Mouse (Mus musculus): ENCODE results near the gene Olfr6. TPM values are rescaled to one million over a fixed set of nuclear protein-coding genes. Genes with fewer than 3 reads are reported as not detected.
"Not testable (repeated sequence)": the region's sequence is repeated elsewhere in the genome, so short reads cannot be mapped to it uniquely, and the experiment has no call there.

The Olfr6 gene
- not detected for total RNA-seq (2021)
- not detected in 2 replicates for polyA plus RNA-seq (2012; rRNA removed)
- long read RNA-seq: 0 reads

- DNase-seq: no peak
Measured at GRCm38 (mm10) chr7:106963837-106964236, at the start of gene Olfr6. Gene Olfr6 (minus strand): TSS chr7:106963937.

GRCm38 (mm10) chr7:107005972-107006371 lies 42.2 kb upstream of the Olfr6 start, which contains the start of gene Olfr2:
Gene Olfr2 (minus strand): TSS chr7:107006072.
- no peak for DNase-seq

DNA sequence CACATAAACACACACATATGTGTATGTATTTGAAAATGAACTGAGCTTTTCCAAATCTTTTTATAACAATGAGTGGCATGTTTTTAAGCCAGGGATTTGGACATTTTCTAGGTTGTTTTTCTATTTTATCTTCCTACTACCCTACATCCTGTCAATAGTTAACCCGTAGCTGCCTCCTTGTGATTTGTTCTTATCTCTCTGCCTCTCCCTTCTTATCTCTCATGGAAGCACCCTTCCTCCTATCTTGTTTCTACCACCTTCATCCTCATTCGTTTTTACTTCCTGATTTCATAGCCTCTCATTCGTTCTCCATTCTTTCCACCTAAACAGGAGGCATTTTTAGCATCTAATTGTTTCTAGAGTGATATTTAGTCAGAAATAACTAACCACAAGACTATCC lies 40.4 kb upstream of the Olfr6 start:
- DNase-seq: no peak

DNA sequence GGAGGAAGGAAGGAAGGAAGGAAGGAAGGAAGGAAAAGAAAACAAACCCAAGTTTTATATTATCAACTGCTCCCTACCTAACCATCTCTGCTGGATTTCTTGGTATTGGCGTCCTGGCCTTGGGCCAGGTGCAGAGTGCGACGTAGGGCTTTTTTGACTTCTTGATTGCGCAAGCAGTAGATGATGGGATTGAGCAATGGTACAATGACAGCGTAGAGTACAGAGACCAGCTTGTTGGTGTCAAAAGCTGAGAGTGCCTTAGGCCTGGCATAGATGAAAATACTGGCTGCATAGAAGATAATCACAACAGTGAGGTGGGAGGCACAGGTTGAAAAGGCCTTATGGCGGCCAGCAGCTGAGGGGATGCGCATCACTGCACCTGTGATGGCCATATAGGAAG lies 37.1 kb upstream of the Olfr6 start:
- no peak for DNase-seq

DNA sequence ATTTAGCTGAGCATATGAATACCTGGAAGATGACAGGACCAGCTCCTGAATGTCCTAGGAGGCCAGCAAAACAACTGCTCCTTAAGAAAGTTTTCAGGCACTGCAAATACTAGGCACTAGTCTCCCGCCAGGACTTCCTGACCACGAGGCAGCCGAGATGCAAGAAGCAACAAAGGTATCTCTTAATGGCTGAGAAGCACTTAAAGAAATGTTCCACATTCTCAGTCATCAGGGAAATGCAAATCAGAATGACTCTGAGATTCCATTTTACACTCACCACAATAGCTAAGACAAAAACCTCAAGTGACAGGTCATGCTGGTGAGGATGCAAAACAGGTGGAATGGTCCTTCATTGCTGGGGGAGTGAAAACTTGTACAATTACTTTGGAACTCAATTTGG lies 21.5 kb upstream of the Olfr6 start:
- no peak for DNase-seq

DNA sequence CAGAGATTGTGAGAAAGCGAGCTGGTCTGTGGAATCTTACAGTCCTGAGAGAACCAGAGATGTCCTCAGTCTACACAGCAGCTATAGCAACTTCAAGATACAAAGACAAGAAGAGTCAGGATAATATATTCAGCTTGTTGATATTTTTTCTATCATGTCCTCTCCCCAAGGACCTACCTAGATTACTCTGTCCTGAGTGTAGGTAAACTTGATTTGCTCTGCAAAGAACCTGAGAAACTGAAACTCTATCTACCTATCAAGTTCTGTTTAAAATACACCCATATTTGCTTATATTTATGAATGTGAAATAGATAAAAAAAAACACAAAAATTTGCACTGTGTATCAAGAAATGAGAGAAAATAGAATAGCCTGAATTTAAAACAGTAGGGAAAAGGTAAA lies 11.6 kb upstream of the Olfr6 start, which contains the start of gene Olfr711:
TSS of gene Olfr711 (minus strand) at position 101 of the 400 bp plus-strand sequence.
- DNase-seq: no peak

DNA sequence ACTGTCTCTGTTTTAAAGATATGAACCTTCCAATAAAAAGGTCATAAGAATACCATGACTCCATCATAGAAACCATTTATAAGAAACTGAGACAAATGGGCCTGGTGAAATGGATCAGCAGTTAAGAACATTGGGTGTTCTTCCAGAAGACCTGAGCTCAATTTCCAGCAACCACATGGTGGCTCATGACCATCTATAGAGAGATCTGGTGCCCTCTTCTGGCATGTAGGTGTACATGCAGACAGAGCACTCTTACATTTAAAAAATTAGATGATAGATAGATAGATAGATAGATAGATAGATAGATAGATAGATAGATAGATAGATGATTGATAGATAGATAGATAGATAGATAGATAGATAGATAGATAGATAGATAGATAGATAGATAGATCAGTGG lies 3.8 kb upstream of the Olfr6 start:
- DNase-seq: not testable (repeated sequence)

GRCm38 (mm10) chr7:106948212-106948611 lies 15.5 kb downstream of the Olfr6 start, which contains the start of gene Olfr710:
Gene Olfr710 (minus strand): TSS chr7:106948312.
- DNase-seq: no peak

DNA sequence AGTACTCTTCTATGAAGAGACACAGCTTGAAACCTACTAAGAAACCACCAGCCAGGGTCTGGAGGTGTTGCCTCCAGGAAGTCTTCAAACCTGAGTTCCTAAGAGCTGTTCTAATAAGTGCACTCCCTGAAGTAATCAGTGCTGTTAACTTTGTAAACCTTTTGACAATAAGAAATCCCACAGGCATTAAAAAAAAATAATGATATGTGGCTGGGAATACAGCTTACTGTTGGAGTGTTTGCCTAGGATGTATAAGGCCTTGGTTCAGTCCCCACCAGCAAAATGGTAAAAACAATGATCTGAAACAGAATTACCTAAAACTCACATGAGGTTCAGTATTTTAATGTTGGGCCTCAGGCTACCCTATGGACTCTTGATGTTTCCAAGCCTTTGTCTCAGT lies 31.6 kb downstream of the Olfr6 start, which contains the start of gene Olfr709-ps1:
TSS of gene Olfr709-ps1 (minus strand) at position 101 of the 400 bp plus-strand sequence.
- no peak for DNase-seq

DNA sequence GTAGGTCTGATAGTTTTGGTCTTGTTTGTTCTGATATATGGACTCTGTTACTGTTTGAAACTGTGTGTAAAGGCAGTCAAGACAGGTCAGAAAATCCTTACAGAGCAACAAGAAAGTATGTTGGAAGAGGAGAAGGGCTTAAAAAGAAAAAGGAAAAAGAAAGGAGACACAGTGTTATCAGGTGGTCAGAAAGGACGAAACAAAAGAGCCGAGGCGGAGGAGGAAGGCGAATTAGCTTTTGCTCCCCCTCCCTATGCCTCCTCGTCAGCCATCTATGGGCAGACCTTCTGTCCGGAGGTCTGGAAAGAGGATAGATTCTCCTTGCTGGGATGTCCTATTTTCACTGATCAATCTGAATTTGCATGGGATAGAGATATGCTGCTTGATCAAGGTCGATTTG lies 42.8 kb downstream of the Olfr6 start:
- DNase-seq: not testable (repeated sequence)

DNA sequence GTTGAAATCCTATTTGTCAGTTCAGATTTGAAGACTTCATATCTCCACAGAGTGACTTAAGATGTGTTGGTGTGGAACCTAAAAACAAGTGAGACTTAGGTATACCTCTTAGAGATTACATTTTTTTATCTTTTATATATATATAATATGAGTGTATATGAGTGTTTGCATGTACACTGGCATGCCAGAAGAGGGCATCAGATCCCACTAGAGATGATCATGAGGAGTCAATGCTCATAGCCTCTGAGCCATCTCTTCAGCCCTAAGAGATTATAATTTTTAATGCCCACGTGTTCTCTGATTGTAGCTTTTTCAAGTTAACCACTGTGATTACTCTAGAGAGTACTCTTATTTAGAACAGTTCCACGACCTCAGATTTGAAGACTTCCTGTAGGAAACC lies 56.1 kb downstream of the Olfr6 start, which contains the start of gene Olfr1532-ps1:
TSS of gene Olfr1532-ps1 (plus strand) at position 326 of the 400 bp plus-strand sequence.
- DNase-seq: no peak

Other genes starting within 250 kb of the Olfr6 start
- gene Olfr695, start 247.5 kb downstream of the Olfr6 start, total RNA-seq (2021): not detected
- not detected in 2 replicates for gene Olfr695, start 247.5 kb downstream of the Olfr6 start, polyA plus RNA-seq (2012; rRNA removed)
- not detected for gene Olfr697, start 221.5 kb downstream of the Olfr6 start, total RNA-seq (2021)
- gene Olfr697, start 221.5 kb downstream of the Olfr6 start, polyA plus RNA-seq (2012; rRNA removed): not detected in 2 replicates
- gene Olfr698, start 208.5 kb downstream of the Olfr6 start, total RNA-seq (2021): not detected
- not detected in 2 replicates for gene Olfr698, start 208.5 kb downstream of the Olfr6 start, polyA plus RNA-seq (2012; rRNA removed)
- not detected for gene Olfr699, start 170.7 kb downstream of the Olfr6 start, total RNA-seq (2021)
- gene Olfr699, start 170.7 kb downstream of the Olfr6 start, polyA plus RNA-seq (2012; rRNA removed): not detected in 2 replicates
- not detected for gene Olfr700, start 155.1 kb downstream of the Olfr6 start, total RNA-seq (2021)
- gene Olfr700, start 155.1 kb downstream of the Olfr6 start, polyA plus RNA-seq (2012; rRNA removed): not detected in 2 replicates
- gene Olfr701, start 149.8 kb downstream of the Olfr6 start, total RNA-seq (2021): not detected
- not detected in 2 replicates for gene Olfr701, start 149.8 kb downstream of the Olfr6 start, polyA plus RNA-seq (2012; rRNA removed)
- gene Olfr702, start 130.0 kb downstream of the Olfr6 start, total RNA-seq (2021): not detected
- gene Olfr702, start 130.0 kb downstream of the Olfr6 start, polyA plus RNA-seq (2012; rRNA removed): not detected in 2 replicates
- gene Olfr703, start 120.6 kb downstream of the Olfr6 start, total RNA-seq (2021): not detected
- not detected in 2 replicates for gene Olfr703, start 120.6 kb downstream of the Olfr6 start, polyA plus RNA-seq (2012; rRNA removed)
- not detected for gene Olfr704, start 100.8 kb downstream of the Olfr6 start, total RNA-seq (2021)
- gene Olfr704, start 100.8 kb downstream of the Olfr6 start, polyA plus RNA-seq (2012; rRNA removed): not detected in 2 replicates
- not detected for gene Olfr705, start 87.0 kb downstream of the Olfr6 start, total RNA-seq (2021)
- gene Olfr705, start 87.0 kb downstream of the Olfr6 start, polyA plus RNA-seq (2012; rRNA removed): not detected in 2 replicates
- not detected for gene Olfr706, start 75.8 kb downstream of the Olfr6 start, total RNA-seq (2021)
- gene Olfr706, start 75.8 kb downstream of the Olfr6 start, polyA plus RNA-seq (2012; rRNA removed): not detected in 2 replicates
- not detected for gene Olfr707, start 62.7 kb downstream of the Olfr6 start, total RNA-seq (2021)
- not detected in 2 replicates for gene Olfr707, start 62.7 kb downstream of the Olfr6 start, polyA plus RNA-seq (2012; rRNA removed)
- gene Olfr1532-ps1, start 55.9 kb downstream of the Olfr6 start, total RNA-seq (2021): not detected
- gene Olfr1532-ps1, start 55.9 kb downstream of the Olfr6 start, polyA plus RNA-seq (2012; rRNA removed): not detected in 2 replicates
- gene Olfr709-ps1, start 31.7 kb downstream of the Olfr6 start, total RNA-seq (2021): under 1 TPM; 0.07 to 0.09 TPM
- not detected in 2 replicates for gene Olfr709-ps1, start 31.7 kb downstream of the Olfr6 start, polyA plus RNA-seq (2012; rRNA removed)
- not detected for gene Olfr710, start 15.6 kb downstream of the Olfr6 start, total RNA-seq (2021)
- gene Olfr710, start 15.6 kb downstream of the Olfr6 start, polyA plus RNA-seq (2012; rRNA removed): not detected in 2 replicates
- gene Olfr711, start 11.5 kb upstream of the Olfr6 start, total RNA-seq (2021): not detected
- not detected in 2 replicates for gene Olfr711, start 11.5 kb upstream of the Olfr6 start, polyA plus RNA-seq (2012; rRNA removed)
- gene Olfr2, start 42.1 kb upstream of the Olfr6 start, total RNA-seq (2021): not detected
- not detected in 2 replicates for gene Olfr2, start 42.1 kb upstream of the Olfr6 start, polyA plus RNA-seq (2012; rRNA removed)
- gene Olfr713, start 67.2 kb upstream of the Olfr6 start, total RNA-seq (2021): not detected
- gene Olfr713, start 67.2 kb upstream of the Olfr6 start, polyA plus RNA-seq (2012; rRNA removed): not detected in 2 replicates
- not detected for gene Olfr714, start 107.0 kb upstream of the Olfr6 start, total RNA-seq (2021)
- gene Olfr714, start 107.0 kb upstream of the Olfr6 start, polyA plus RNA-seq (2012; rRNA removed): not detected in 2 replicates
- gene Olfr17, start 129.3 kb upstream of the Olfr6 start, total RNA-seq (2021): not detected
- not detected in 2 replicates for gene Olfr17, start 129.3 kb upstream of the Olfr6 start, polyA plus RNA-seq (2012; rRNA removed)
- not detected for gene Olfr715b, start 146.4 kb upstream of the Olfr6 start, total RNA-seq (2021)
- not detected in 2 replicates for gene Olfr715b, start 146.4 kb upstream of the Olfr6 start, polyA plus RNA-seq (2012; rRNA removed)
- not detected for gene Olfr715, start 167.1 kb upstream of the Olfr6 start, total RNA-seq (2021)
- gene Olfr715, start 167.1 kb upstream of the Olfr6 start, polyA plus RNA-seq (2012; rRNA removed): not detected in 2 replicates
- gene Olfr716, start 174.4 kb upstream of the Olfr6 start, total RNA-seq (2021): not detected
- not detected in 2 replicates for gene Olfr716, start 174.4 kb upstream of the Olfr6 start, polyA plus RNA-seq (2012; rRNA removed)
- gene Nlrp14, start 203.1 kb upstream of the Olfr6 start, total RNA-seq (2021): not detected
- not detected in 2 replicates for gene Nlrp14, start 203.1 kb upstream of the Olfr6 start, polyA plus RNA-seq (2012; rRNA removed)
- gene Rbmxl2, start 245.5 kb upstream of the Olfr6 start, total RNA-seq (2021): not detected
- gene Rbmxl2, start 245.5 kb upstream of the Olfr6 start, polyA plus RNA-seq (2012; rRNA removed): not detected in 2 replicates

Data from adrenal gland, adult 2 months (tissue).